Mouse (Mus musculus) ES-E14 (cell line): Measurements from ENCODE around the gene Cux1.

Experiments
- HCFC1 ChIP-seq: IDR thresholded peaks from 2 replicates; pipeline ENCODE4 v1.6.1; 2012; ENCODE audit warnings: low read length, inconsistent platforms, borderline replicate concordance; ENCODE audit not compliant: insufficient read depth
- ZC3H11A ChIP-seq: IDR thresholded peaks from 2 replicates; pipeline ENCODE4 v1.6.1; 2012; ENCODE audit warnings: low read depth, mild to moderate bottlenecking, inconsistent platforms, low read length, borderline replicate concordance
- ZNF384 ChIP-seq: IDR thresholded peaks from 2 replicates; pipeline ENCODE4 v1.6.1; 2012; ENCODE audit warnings: low read depth, low read length, inconsistent platforms

DNA sequence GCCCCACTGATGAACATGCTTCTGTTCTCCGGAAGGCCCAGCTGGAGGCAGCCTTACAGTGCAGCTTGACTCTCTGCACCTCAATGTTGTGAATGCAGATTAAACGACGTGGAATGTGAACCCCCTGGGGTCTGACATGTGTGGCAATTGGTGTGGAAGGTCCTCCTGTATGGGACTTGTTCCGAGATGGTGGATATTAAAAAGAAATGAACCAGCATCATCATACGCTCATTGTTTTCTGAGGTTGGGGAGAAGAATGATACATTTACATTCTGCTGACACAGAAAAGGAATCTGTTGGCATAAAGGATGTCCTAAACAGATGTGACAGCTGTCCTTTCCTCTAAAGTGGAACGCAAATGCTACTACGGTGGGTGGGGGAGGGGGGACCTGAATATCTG lies 203.9 kb downstream of the Cux1 start:
- no peak for TF ChIP-seq ZC3H11A
- TF ChIP-seq HCFC1: no peak
- no peak for TF ChIP-seq ZNF384
